Mouse (Mus musculus) heart, adult 9 months (tissue): ENCODE measurements around the gene Elovl6.

ENCODE experiments used
- DNase-seq, 2 experiments: peaks; one replicate each; pipeline ENCODE4 v3.0.0; 2022; ENCODE audit warnings: low spot score in 2 of 2

Elovl6 gene

DNA sequence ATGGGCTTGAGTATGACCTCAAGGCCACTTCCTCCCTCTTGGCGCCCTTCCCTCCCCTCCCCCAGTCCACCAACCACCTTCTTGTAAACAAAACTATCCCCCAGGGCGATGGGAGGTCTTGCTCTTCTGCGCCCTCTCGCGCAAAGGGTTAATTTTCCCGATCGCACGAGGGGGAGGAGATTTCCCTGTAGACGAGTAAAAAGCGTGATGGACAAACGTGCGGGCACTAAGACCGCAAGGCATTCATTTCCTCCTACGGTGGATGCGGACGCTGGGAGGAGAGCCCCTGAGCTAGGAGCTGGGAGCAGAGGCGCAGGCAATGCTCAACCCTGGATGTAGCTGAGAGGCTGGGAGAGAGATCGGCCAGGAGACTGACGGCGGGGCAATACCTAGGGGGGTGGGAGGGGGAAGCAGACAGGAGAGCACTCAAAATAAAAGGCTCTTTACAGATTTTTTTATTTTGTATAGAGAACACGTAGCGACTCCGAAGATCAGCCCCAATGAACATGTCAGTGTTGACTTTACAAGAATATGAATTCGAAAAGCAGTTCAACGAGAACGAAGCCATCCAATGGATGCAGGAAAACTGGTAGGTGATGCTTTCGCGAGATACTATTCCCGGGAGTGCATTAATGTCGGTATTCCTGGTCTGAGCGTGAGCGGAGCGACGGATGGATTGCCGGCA lies at the start of gene Elovl6:
TSS of gene Elovl6 (plus strand) at position 176 of the 685 bp plus-strand sequence.
- DNase-seq = peak; percentile 26 to 38

DNA sequence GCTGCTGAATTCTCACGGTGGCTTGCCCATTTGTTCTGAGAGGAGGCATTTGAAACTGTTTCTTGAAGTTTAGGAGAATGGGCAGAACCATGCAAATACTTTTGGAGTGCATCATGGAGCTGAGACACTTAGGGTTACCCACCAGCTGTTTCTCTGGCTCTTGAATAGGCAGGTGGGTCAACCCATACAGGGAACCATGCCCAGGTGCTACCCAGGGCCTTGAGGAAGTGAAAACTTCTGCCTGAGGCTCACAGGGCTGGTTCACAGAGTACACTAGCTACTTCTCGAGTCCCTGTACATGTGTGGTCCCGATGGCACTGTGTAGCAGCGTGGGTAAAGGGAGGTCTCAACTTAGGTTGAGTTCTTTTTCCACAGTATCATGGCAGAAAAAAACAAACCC lies 43.4 kb upstream of the Elovl6 start:
- DNase-seq = no peak

DNA sequence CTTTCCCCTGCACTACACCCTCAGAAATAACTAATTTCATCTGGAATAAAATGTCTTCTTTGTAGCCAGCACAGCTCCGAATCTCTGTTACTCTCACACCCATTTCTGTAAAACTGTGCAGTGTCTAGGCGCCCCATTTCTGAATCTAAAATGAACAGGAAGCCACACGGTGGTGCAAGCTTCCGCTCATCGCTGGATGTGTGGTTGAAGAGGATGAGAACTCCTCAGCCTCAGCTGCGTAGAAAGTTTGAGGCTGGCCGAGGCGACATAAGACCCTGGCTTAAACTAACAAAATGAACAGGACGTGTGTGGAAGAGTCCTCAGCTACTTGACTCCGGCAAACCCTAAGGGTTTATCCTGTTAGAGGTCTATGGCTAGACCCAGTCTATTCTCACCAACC lies 38.0 kb upstream of the Elovl6 start:
- no peak for DNase-seq

DNA sequence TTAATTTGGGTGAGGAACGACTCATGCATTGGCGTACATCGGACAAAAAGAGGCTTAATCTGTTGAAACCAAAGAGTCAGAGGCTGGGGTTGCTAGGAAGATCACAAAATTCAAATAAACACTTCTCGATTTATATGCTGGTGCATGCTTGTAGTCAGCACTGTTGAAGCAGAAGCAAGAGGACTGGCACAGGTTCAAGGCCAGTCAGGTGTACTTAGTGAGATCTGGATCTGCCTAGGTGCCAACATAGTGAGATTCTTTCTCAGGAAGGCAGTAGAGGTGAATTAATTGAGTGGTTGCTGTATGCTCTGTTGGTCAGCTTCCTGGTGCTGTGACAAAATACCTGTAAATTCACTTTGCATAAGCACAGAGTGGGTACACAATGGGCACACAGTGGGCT lies 37.4 kb upstream of the Elovl6 start:
- no peak for DNase-seq

DNA sequence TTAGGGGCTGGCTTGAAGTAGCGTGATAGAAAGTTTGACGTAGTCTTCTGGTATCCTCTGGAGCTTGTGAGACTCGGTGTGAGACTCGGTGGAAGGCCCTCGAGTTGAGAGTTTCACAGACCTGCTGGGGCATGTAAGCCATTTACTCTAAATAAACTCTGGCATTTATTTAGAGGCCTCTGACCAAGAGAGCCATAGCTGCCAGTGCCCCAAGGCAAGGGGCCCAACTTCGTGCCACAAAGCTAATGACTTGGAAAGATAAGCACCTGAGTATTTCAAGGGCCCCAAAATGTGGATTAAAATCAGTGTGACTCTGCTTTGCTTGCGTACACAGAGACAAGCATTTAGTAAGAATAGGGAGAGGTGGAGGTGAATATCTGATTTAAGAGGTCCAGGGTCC lies 28.4 kb upstream of the Elovl6 start:
- no peak for DNase-seq

DNA sequence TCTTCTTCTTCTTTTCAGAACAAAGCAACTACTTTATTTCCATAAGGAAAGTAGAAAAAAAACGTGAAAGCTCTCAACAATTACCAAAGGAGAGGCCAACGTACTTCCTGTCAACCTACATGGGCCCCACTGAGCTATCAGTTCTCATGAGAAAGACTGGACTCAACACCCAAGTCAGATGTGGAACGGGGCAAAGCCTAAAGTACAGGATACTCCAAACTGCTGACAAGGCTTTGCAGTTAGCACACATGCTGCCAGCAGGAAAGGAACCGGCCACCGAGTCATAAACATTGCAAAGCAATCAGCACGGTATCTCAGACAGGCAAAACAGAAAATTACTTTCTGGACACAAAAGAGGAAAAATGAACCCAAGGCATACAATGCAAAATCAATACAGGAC lies 27.2 kb upstream of the Elovl6 start:
- DNase-seq = no peak

DNA sequence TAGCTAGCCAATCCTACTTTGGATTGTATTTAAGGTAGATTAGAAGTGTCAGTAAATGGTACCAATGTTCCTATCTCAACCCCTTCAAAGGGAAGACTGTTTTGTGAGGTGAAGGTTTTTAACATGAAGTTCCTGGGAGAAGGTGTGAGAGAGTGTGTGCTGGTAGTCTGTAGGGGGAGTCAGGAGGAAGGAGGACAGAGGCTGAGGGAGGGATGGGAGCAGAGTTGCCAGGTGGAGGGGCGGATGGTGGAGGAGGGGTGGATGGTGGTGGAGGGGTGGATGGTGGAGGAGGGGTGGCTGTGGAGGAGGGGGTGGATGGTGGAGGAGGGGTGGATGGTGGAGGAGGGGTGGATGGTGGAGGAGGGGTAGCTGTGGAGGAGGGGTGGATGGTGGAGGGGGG lies 24.4 kb upstream of the Elovl6 start:
- DNase-seq = no peak

DNA sequence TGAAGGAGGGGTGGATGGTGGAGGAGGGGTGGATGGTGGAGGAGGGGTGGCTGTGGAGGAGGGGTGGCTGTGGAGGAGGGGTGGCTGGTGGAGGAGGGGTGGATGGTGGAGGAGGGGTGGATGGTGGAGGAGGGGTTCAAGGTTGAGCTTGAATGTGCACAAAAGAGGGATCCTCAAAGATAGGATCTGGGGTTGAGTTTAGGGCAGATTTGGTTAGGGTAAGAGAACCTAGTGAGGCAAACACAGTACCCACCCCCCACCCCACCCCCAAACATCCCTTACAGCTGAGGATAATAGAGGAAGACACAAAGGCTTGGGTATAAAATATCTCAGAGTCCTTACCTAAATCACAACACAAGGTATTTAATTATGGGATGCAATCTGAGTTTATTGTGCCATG lies 23.6 kb upstream of the Elovl6 start:
- DNase-seq = no peak

DNA sequence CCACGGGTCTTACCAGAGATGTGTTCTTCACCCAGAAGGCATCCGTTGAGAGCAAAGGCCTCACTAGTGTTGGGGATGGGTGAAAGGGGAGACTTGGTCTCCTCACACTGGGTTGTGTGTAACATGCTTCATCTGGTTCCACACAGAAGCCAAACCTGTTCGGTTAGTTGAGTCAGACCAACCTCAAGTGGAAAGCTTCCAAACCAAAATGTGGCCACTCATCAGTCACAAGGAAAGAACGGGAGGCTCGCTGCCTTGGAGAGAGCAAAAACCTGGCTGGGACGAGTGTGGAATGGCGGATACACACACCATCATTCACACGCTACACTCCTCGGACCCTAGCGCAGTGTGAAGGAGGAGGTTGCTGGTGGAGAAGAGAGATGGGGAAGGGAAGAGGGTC lies 22.4 kb upstream of the Elovl6 start:
- no peak for DNase-seq

DNA sequence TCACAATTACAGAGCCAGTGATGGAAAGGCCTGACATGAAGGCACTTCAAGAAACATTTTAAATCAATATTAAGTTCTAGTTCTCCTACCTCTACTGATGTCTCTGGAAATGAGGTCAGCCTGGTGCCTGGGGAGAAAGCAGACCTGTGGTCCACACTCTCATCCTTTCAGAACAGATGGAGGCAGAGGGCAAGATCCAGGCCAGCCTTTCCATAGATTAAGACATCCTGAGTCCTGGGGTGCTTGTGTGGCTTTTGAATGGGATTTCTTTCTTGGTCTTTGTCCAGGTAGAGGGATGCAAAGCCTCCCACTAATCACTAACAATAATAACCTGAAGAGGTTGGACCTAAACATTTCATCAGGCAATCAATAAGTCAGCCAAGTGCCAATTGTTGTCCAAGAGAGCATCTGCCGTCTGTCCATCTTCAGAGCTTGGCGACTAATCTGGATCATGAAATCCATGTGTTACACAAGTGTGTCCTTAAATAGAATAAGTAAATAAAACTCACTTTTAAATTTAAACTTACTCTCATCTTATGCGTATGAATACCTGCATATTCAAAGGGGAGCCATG lies 16.2 kb upstream of the Elovl6 start:
- DNase-seq = no peak

DNA sequence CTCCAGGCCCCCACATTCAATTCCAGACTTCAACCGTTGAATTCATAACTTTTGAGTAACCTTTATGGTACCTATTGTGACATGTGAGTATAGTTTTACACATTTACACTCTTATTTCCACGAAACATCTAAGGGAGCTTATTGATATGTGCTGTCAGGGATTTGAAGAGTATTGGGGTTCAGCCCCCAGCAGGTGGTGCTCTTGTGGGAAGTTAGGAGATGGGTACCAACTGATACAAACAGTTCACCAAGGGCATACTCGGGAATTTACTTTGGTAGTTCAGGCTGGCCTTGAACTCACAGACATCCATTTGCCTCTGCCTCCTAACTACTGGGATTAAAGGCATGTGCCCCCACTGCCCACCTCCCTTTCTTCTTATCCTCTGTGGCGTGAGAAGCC lies 11.7 kb upstream of the Elovl6 start:
- no peak for DNase-seq

DNA sequence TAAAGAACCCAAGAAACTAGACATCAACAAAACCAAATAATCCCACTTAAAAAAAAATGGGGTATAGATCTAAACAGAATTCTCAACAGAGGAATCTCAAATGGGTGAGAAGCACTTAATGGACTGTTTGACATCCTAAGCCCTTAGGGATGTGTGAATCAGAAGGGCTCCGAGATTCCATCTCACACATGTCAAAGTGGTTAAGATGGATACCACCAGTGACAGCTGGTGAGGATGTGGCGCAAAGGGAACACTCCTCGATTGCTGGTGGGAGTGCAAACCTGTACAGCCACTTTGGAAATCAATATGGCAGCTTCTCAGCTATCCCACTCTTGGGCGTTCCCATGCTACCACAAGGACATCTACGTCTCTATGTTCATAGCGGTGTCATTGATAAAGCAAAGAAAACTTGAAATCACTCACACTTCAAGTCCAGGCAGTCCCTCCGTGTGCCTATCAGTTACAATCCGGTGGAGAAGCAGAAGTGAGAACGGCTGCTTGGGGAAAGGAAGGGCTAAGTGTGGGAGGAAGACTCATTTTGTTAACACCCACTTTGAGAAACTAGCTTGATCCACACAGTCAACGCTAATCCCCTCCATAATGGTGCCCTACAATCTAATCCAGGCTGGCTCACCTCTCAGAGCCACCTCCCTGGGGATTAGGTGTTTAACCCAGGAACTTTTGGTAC lies 8.6 kb upstream of the Elovl6 start:
- DNase-seq = no peak

DNA sequence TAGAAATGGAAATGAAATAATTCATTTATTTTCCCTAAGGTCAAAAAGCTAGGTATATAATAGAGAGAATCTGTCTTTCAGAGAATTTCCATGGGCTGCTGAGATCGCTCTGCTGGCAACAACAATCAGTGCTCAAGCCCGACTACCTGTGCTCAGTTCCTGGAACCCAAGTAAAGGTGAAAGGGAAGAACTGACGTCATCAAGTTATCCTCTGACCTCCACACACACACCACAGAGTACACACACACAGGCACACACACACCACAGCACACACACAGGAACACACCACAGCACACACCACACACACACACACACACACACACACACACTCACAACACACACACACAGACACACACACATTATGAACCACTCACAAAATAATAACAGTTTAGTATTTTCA lies 5.1 kb upstream of the Elovl6 start:
- DNase-seq = no peak

DNA sequence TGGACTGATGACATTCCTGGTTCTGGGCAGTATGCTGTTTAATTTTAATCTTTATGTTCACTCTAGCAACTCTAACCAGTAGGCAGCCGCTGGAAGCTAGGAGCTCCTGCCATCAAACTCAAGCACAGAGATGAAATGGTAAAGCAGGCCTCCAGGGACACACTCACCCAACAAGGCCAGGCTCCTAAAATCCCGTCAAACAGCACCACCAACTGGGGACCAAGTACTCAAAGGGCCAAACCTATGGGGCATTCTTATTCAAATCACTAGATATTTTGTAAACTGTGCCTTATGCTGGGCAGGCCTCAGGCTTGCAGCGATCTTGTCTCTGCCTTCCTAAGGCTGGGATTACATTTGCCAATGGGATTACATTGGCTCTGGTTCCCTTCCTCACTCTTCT lies 2.8 kb upstream of the Elovl6 start:
- DNase-seq = no peak

DNA sequence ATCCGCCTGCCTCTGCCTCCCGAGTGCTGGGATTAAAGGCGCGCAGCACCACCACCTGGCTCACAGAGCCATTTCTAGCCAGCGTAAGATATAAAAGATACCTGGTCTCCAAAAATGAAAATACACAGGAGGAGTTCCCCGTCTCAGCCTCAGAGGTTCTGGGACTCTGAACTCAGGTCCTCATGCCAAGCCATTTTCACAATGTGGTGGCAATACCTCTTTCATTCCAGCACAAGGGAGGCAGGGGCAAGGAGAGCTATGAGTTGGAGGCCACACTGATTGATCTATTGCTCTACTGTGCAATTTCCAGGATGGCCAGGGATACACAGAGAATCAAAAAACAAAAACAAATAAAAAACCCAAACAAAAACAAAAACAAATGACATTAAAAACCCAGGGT lies 1.7 kb upstream of the Elovl6 start:
- DNase-seq = no peak

DNA sequence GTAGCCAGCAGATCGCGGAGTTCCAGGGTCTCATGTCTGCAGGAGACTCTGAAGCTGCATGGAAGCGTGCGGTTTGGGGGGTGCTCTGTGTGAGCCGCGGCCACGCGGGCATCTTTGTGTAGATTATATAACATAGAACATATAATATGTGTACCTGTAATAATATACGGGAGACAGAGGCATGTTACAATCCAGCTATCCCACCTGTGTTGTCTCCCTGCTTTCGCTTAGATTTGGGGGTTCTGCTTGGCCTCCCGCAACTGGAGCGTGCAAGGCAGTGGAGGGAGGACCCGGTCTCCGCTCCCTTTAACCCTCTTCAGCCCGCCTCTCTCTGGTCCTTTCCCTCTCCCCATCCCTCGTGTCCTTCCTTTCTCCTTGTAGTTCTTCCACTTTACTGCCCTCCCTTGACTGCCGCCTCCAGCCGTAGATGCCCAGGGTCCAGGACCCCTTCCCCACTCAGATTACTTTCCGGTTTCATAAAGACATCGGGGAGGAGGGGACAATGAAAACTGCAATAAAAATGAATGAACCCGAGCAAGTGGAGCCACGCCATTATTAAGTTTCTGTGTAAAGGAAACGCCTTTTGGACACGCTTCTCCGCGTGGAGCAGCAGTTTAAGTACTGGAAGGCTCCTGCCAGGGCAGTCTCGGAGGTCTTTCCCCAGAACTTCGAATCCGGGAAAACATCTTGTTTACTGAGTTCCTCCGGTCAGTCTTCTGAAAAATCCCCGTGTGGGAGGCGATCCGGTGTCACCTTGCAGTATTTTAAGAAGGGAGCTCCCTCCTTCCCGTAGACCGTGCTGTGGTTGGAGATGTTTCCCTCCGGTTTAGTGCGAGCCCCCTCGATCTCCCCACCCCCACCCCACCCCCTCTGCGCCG lies 949 bp downstream of the Elovl6 start:
- peak in 1 of 2 experiments; percentile 7 for DNase-seq

DNA sequence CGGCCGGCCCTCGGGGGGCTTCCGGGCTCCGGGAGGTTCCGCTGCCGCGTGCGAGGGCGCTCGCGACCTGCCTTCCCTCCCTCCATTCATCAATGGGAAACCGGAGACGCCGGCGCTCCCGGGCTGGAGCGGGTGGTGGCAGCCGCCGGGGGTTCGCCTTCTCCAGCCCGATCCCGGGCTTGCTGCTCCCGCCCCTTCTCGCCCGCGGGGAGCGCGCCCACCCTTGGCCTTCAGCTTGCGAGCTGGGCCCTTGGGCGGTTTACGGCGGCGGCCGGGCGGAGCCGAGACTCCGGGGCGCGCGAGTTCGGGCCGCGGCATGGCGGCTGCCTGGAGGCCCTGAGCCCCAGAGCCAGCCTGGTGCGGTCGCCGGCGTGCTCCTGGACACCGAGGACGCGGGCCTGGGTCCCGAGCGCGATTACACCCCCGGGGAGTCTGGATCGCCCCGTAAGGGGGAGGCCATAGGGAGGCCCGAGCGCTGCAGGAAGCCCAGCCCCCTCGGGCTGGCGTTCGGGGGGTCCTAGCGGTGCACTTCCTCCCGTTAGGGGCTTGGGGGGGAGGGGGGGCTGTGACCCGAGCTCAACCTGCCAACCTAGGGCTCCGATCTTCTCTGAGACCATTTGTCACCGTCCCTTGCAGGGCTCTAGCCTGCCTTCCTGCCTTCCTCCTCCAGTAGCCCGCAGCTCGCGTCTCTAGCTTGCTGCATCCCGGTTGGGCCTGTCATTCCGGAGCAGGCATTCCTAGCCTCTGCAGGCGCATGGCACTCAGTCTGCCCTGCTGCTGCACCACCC lies 1.8 kb downstream of the Elovl6 start:
- DNase-seq = peak; percentile 49 to 62

DNA sequence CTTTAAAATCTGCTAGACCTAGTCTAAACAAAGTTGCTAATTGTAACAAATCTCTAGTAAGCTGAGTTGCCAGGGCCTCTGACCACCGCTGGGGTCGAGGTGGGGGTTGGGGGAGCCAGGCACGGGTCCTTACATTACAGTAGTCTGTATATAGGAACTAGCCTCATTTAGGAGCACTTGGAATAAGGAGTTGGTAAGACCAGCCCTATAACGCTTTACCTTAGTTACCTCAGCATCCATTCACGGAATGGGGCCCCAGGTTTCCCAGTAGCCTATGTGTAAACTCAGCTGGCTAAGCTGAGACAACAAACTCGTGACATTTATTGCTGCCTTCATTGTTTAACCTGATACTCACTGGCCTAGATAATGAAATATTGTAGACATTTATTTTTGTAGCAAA lies 3.3 kb downstream of the Elovl6 start:
- DNase-seq = no peak

DNA sequence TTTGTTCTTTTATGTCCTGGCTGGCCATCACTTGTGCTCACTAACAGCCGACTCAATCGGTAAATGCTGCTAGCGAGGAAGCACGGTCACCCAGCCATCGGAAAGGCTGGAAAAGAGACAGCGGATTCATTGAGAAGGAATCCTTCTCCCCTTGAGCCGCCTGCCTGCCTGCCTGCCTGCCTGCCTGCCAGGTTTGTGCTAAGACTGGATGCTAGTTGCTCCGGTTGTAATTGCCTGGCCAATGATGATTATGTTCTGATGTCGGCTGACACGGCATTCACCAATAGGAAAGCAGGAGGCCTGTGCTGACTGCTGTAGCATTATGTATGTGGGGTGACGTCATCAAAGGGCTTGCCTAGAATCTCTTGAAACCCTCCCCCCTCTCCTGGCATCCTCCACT lies 4.0 kb downstream of the Elovl6 start:
- DNase-seq = peak; percentile 84 to 89

DNA sequence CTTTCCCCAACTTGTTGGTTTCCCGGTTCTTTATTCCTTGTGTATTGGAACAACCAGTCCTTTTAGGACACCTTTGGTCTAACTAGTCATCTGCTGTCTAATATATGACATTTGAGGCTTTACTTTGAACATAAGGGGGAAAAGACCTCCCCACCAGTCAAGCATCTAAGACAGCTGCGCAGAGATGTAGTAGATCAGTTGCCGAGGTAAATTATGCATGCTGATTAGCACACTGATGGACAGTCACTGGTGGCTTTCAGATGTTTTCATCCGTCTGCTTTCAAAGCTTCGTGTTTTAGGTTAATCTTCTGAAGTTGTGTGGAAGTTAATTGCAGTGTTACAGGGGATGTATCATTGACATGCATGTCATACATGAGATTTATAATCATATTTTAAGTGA lies 5.8 kb downstream of the Elovl6 start:
- no peak for DNase-seq

DNA sequence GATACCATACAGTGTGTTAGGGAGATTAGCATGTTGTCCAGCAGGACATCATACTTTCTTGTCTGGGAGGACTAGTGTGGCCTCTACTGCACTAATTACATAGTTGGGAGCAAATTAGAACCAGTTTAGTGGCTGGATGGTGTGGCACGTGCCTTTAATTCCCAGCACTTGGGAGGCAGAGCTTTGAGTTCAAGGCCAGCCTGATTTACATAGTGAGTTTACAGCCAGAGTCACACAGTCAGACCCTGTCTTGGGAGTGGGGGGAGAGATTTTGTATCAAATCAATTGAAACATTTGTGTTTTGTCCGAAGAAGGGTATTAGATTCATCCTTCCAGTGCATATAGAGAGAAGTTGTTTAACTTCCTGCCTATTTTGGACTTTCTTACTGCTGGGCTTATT lies 8.7 kb downstream of the Elovl6 start:
- DNase-seq = no peak

DNA sequence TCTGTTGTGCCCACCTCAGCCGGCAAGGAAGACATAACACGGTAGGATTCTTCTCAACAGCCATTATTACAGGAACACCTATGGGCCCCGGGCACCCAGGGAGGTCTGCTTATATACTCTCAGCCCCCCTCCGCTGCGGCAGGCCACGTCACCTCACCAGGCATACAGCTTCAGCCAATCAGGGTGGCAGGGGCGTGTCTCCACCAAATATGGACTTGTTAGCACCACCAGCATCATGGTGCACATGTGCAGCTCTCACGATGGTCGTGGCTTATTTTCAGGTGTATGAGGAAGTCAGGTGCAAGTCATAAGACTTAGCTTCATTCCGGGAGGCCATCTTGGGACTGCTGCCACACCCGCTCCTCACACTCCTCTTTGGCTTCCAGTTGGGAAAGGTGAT lies 9.3 kb downstream of the Elovl6 start:
- DNase-seq = no peak
